Mouse (Mus musculus) right cerebral cortex, postnatal 4 days (tissue): ENCODE measurements around the gene Ptprk.

ENCODE experiments used
- DNase-seq: peaks from one replicate; pipeline ENCODE4 v3.0.0-alpha.2; 2022

Ptprk gene

DNA sequence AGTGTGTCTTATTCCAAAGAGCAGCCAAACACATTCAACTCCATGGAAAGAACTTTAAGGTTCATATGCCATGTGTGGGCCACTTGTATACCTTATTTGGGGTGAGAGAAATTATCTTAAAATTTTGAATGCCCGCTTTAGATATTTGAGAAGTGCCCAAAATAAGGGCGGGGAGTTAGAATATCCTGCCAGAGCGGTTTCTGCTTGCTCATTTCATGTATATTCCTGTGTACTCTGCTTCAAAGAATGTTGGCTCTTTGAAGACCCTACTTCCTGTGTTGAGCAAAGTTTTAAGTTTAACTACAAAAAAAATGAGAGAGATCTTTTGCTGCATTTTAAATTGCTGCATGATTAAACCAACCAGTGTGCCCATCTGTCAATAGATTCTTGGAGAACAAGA is 492.8 kb downstream of the Ptprk start:
- DNase-seq: no peak

DNA sequence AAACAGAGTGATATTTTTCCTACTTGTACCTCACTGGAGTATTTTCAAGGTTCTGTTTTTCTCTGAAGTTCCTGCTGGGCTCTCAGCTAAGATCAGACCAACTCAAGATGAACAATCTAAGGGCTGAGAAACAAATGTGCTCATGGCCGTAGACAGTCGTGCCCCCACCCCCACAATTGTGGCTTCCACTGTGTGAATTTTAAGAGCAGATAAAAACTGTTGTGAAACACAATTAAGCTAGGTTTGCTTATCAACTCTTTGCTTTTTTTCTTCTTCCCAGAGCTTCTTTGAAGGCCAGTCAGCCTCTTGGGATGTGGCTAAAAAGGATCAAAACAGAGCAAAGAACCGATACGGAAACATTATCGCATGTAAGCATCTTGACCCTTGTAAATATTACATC is 493.4 kb downstream of the Ptprk start:
- no peak for DNase-seq

DNA sequence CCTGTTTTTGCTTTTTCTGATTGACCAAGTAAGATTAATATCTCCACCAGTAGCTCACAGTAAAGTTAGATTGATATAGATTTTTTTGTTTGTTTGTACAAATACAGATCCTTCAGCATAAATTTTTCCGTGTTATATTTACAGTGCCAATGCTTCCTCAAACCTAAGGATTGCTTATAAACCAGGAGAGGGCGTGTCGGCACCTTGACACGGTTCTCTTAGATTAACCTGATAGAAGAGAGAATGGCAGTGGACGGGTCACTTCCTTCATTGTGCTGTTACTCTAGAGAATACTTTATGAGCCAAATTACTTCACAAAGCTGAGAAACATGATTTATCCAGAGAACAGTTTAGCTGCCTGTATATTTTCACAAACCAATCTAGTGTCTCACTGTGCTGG is 505.0 kb downstream of the Ptprk start:
- DNase-seq: no peak

DNA sequence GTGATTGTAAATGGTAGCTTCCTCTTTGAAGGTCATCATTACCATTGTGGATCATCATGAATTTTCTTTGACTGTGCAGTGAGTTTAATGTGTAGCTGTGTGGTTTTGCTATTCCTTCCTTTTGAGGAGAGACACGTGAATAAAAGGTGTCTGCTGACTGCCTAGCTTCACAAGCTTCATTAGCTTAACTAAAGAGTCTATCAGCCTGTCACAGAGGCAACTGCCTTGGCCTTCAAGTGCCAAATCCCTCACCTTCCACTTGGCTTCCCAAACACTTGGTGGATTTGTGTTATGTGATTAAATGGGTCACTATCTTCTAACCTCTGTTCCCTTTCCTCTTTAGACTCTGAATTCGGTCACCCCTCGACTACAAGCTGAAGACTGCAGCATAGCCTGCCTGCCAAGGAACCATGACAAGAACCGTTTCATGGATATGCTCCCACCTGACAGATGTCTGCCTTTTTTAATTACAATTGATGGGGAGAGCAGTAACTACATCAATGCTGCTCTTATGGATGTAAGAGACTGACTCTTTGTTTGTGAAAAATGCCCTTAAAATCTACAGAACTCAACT is 512.0 kb downstream of the Ptprk start:
- no peak for DNase-seq

DNA sequence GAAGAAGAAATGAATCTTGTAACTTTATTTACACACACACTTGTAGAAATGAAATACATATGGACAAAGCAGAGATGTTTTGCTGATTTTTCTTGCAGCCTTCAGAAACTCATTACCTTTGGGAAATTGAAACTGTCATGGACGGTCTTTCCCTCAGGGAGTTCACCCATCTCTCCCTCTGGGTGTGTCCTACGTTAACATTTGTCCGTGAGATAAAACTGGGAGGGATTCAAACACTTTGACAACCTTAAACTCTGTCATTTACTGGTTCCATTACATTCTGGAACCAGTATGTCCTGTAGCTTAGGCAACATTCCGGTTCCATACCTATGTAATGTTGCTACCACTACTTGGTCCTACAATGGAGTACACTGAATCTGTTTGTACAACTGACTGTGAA is 513.8 kb downstream of the Ptprk start:
- DNase-seq: no peak

DNA sequence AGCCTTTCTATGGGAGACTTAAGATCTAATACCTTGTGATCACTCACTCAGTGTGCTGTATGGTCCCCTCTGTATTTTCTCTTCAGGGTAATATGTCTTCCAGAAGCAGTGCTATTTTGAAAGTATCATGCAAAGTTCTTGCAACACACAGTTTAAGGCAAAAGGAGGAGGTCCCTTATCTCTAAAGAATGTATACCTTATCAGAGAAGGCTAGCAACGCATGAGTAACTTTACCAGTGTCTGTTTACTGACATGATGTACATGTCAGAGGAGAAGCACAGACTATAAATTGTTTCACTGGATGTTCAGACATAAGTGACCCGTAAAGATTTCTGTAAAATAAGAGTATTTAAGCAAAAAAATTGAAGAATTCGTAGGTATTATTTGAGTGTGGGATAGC is 516.2 kb downstream of the Ptprk start:
- no peak for DNase-seq

DNA sequence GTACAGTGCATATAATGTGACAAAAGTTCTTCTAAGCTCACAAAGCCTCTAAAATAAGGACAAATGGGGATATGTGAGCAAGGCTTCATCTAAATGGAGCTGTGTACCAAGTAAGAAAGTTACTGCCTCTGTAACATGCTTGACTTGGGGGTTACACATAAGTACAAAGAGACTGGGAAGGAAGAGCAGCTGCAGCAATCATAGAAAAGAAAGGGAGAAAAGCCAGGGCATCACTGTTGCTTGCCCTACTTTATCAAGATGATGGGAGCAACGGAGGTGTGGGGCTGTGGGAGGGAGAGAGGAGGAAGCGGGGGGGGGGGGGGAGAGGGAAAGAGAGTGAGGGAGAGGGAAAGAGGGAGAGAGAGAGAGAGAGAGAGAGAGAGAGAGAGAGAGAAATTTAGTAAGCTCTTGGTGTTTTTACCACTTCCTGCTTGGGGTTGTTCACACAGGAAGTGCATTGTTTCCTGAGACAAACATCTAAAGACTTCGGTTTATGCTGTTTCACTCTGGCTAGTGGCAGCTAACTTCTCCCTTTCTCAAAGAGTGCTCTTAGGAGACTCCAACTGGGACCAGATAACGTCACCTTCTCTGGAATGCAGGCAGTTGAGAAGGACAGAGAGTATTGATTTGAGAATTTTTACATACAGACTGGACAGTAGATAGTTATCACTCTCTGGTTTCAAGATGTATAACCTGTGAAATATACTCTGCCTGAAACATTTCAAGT is 519.1 kb downstream of the Ptprk start:
- DNase-seq: no peak

DNA sequence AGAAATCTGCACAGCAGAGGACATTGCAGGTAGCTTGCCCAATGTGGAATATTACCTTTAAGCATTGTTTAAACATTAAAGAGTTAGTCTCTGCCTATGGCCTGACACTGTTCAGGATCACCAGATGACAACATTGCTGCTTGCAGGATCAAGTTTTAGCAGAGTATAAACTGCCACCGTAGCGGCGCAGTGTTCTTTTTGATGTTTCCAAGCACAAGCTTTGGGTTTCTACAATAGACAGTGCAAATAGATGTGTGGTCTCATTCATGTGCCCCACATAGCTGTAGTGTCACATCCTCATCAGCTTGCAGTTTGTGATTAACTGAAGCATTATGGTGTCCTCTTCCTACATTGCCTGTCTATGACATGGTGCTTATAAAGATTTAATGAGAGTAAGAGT is 522.3 kb downstream of the Ptprk start:
- no peak for DNase-seq

DNA sequence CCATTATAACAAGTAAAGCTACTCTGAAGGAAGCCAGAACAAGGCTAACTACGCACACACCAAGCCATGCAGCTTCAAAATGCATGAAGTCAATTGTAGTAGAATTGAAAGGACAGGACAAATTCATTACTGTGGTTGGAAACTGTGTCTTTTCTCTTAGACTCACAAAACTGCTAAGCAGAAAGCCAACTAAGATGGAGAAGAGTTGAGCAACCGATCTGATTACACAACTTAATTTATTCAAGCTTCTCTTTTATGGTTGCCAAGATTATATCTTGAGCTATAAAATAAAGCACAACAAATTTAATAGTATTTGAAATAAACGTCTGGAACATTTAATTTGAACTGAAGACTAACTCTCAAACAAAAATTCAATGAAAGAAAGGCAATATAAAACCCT is 534.5 kb downstream of the Ptprk start:
- no peak for DNase-seq

DNA sequence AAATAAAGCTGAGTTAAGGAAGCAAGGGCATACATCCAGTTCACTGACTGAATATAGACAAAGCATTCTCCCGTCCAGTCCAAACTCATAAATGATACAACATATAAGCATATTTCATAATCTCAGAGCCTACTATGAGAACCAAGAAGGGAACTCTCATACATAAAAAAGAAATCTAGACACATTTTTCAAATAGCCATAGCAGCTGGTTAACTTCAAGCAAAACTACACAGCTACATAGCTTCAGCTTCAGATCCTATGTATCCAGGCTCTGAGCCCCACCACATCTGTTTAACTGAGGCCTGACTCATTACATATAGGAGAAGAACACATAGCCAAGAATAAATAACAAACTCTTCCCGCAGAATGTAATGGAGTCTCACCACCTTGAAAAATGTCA is 539.8 kb downstream of the Ptprk start:
- no peak for DNase-seq

DNA sequence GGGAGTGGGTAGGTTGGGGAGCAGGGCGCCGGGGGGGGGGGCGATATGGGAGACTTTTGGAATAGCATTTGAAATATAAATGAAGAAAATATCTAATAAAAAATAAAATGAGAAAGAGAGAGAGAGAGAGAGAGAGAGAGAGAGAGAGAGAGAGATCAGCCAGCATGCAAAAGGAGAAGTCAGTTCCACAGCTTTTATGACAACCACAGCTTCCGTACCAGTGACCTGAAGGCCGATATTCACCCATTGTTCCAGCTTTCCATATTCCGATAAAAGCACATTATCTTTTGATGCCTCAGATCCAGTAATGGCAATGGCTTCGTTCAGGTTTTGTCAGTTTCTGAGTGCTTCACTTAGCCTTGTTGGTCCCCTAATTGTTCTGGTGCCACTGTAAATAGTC is 542.6 kb downstream of the Ptprk start:
- DNase-seq: no peak

DNA sequence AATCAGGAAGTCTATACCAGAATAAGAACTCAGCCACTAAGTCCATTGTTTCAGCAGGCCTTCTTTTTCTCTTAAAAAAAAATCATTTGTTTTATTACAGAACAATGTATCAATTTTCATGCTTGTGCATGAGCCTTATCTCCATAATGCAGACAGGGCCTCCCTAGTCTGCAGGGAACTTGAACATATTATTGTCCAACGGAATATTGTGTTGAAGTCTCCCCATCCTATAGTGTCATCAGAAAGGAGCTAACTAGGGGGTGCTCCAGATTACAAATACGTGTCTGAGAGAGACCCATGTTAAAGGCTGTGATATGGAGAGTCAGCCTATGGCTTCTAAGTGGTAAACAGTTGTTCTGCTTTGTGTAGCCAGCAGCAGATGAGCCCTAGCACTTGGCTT is 543.4 kb downstream of the Ptprk start:
- DNase-seq: no peak

DNA sequence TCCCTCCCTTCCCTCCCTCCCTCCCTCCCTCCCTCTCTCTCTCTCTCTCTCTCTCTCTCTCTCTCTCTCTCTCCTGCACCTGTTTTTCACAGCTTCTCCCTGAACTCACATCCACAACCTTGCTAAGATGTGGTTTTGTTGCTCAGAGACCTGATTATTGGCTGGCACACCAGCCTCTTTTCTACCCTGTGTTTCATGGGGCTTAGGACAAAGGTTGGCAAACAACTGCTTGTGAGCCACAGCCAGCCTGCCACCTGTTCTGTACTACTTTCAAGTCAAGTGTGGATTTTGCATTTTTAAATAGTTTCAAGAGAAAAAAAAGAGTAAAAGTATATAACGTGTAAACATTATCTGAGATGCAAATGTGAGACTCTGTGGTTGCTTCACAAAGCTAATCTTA is 544.8 kb downstream of the Ptprk start:
- DNase-seq: no peak

DNA sequence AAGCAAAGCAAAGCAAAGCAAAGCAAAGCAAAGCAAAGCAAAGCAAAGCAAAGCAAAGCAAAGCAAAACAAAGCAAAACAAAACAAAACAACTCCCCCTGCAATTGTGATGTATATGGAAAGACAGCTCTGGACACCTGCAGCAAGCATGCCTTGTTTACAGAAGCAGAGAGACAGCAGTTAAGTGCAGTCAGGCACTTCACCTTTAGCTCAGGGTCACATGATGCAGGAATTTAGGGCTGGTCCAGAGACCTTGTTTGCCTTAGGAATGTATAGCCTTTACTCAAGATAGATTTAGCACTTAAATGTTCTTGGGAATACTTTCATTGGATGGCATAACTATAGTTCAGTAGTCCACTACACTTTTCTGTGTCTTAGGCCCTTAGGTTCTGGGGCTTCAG is 561.5 kb downstream of the Ptprk start:
- no peak for DNase-seq

DNA sequence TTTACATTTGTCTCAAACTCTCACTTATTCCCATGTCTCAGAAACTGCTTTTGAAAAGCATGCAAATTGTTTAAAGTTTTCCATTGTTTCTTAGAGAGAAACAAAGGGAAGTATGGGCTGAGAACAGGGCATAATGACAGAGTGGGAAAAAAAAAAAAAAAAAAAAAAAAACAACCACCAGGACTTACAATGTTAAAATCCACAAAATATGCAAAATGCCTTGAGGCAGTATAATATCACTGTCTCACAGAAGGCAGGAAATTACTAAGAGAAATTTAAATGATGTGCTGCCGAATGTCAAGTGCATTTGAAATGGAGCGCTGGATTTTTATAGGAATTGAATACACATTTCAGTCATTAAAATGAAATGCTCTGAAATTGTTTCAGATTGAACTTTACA is 567.3 kb downstream of the Ptprk start:
- DNase-seq: no peak
